Mouse (Mus musculus): ENCODE data around the gene Nmnat2.
"Not testable (repeated sequence)": the region's sequence is repeated elsewhere in the genome, so short reads cannot be mapped to it uniquely, and the experiment has no call there.

Gene Nmnat2

GRCm38 (mm10) chr1:153054112-153054821, 99.5 kb downstream of the Nmnat2 start:
- in situ Hi-C loops (cut with MboI): no loop called here

GRCm38 (mm10) chr1:153058290-153058689, 103.5 kb downstream of the Nmnat2 start:
- in situ Hi-C loops (cut with MboI): no loop called here

- in situ Hi-C loops (cut with MboI): no loop called here
Measured at GRCm38 (mm10) chr1:153059626-153060025, 104.8 kb downstream of the Nmnat2 start.

GRCm38 (mm10) chr1:153062547-153062946, 107.8 kb downstream of the Nmnat2 start:
- in situ Hi-C loops (cut with MboI): no loop called here

GRCm38 (mm10) chr1:153064784-153065390, 110.1 kb downstream of the Nmnat2 start:
- in situ Hi-C loops (cut with MboI): no loop called here

GRCm38 (mm10) chr1:153065473-153066386, 110.9 kb downstream of the Nmnat2 start:
- in situ Hi-C loops (cut with MboI): no loop called here

- in situ Hi-C loops (cut with MboI): no loop called here
Measured at GRCm38 (mm10) chr1:153066387-153066781, 111.6 kb downstream of the Nmnat2 start.

- in situ Hi-C loops (cut with MboI): no loop called here
Measured at GRCm38 (mm10) chr1:153071563-153071962, 116.8 kb downstream of the Nmnat2 start.

- in situ Hi-C loops (cut with MboI): no loop called here
Measured at GRCm38 (mm10) chr1:153071995-153072394, 117.2 kb downstream of the Nmnat2 start.

GRCm38 (mm10) chr1:153072711-153073110, 117.9 kb downstream of the Nmnat2 start:
- in situ Hi-C loops (cut with MboI): no loop called here

- in situ Hi-C loops (cut with MboI): no loop called here
Measured at GRCm38 (mm10) chr1:153073441-153073840, 118.6 kb downstream of the Nmnat2 start.

GRCm38 (mm10) chr1:153075087-153075736, 120.4 kb downstream of the Nmnat2 start:
- in situ Hi-C loops (cut with MboI): no loop called here

GRCm38 (mm10) chr1:153075955-153076354, 121.2 kb downstream of the Nmnat2 start:
- in situ Hi-C loops (cut with MboI): no loop called here

- in situ Hi-C loops (cut with MboI): not testable (repeated sequence)
Measured at GRCm38 (mm10) chr1:153083233-153083632, 128.4 kb downstream of the Nmnat2 start.

GRCm38 (mm10) chr1:153084191-153084590, 129.4 kb downstream of the Nmnat2 start:
- in situ Hi-C loops (cut with MboI): no loop called here

- in situ Hi-C loops (cut with MboI): no loop called here
Measured at GRCm38 (mm10) chr1:153085198-153085597, 130.4 kb downstream of the Nmnat2 start.

GRCm38 (mm10) chr1:153087771-153088170, 133.0 kb downstream of the Nmnat2 start:
- in situ Hi-C loops (cut with MboI): no loop called here

GRCm38 (mm10) chr1:153090081-153090480, 135.3 kb downstream of the Nmnat2 start:
- in situ Hi-C loops (cut with MboI): no loop called here

GRCm38 (mm10) chr1:153090807-153091206, 136.0 kb downstream of the Nmnat2 start:
- in situ Hi-C loops (cut with MboI): no loop called here

- in situ Hi-C loops (cut with MboI): no loop called here
Measured at GRCm38 (mm10) chr1:153091438-153092236, 136.8 kb downstream of the Nmnat2 start.
